Mouse (Mus musculus) embryonic fibroblast, embryonic 13.5 days (primary cell): ENCODE measurements at regions not wholly inside any gene's neighbourhood (a gene's known extent, or its start where the extent isn't known, plus 50 kb on each side); places are given as distances from the start of the nearest gene placed in this dataset.

Experiments
- CTCF ChIP-seq: IDR thresholded peaks from 2 replicates; pipeline ENCODE4 v1.5.1; 2011; ENCODE audit warnings: mild to moderate bottlenecking, control low read depth, low read length, moderate library complexity, borderline replicate concordance; ENCODE audit not compliant: insufficient read depth
- POLR2A ChIP-seq: IDR thresholded peaks from 2 replicates; pipeline ENCODE4 v1.6.1; 2011; ENCODE audit warnings: low read depth, mild to moderate bottlenecking, control low read depth, low read length, moderate library complexity

GRCm38 (mm10) chr2:108030657-108031056 lies 740.2 kb downstream of the Kcna4 start:
- TF ChIP-seq CTCF (no peak), POLR2A (no peak)
